Comparison of ENCODE assay signal across 9 mouse cellular contexts in genomic region chr13:51374026-51374807, GRCm38 (mm10). TPM values are rescaled to one million over a fixed set of nuclear protein-coding genes. Genes with fewer than 3 reads are reported as not detected.
DNase-seq lines count a peak whose midpoint lies in the region; ATAC-seq and TF ChIP-seq lines count a peak whose summit lies in the region.
"Had no signal": no experiment of that assay in that cellular context is flagged by ENCODE, and none has a peak within 500 bp of the region (broad histone marks: within the 10 kb centered on the region; RNA-seq: fewer than 3 reads in every experiment).

No protein-coding gene starts in this region.

- no peaks in the 10 kb centered on the region for H3K4me1 ChIP-seq in kidney, adult 2 months (ENCODE audit: control insufficient read depth, insufficient read depth, low read length)
- H3K4me1 ChIP-seq in midbrain, embryonic 14.5 days (ENCODE audit: control insufficient read depth, insufficient read depth, low read length) = peaks cover 8% of the 10 kb centered on the region
- 0 out of 2 replicates have a peak, but pooled peaks cover 4% of the 10 kb centered on the region for H3K4me1 ChIP-seq in hindbrain, embryonic 11.5 days (replicated peaks; ENCODE audit: control insufficient read depth, insufficient read depth, low read length)
- no peaks in the 10 kb centered on the region; the same call in 1 of the 2 replicates for H3K4me1 ChIP-seq in midbrain, embryonic 16.5 days (ENCODE audit: control insufficient read depth, insufficient read depth, low read length)

- no peak overlapping the region for H3K9ac ChIP-seq in midbrain, embryonic 14.5 days (replicated peaks; ENCODE audit: low read length)
- no peak overlapping the region for H3K9ac ChIP-seq in hindbrain, embryonic 11.5 days (ENCODE audit: low read depth, low read length)
- H3K9ac ChIP-seq in midbrain, embryonic 16.5 days (ENCODE audit: low read depth, low read length) = no peak overlapping the region
- H3K9ac ChIP-seq: heart, embryonic 15.5 days had no signal

- H3K4me3 ChIP-seq in kidney, adult 2 months (ENCODE audit: insufficient read depth, low read depth, low read length) = no peak overlapping the region
- H3K4me3 ChIP-seq in midbrain, embryonic 14.5 days (replicated peaks; ENCODE audit: low read depth, low read length) = no peak overlapping the region
- no peak overlapping the region for H3K4me3 ChIP-seq in hindbrain, embryonic 11.5 days (ENCODE audit: low read depth, low read length)
- no peak overlapping the region for H3K4me3 ChIP-seq in midbrain, embryonic 16.5 days (ENCODE audit: low read depth, low read length)
- H3K4me3 ChIP-seq: heart, embryonic 15.5 days had no signal

- TF ChIP-seq POLR2A in kidney, adult 2 months (IDR thresholded peaks at IDR 0.05; ENCODE audit: low read depth, low read length) = no peak

- no peaks in the 10 kb centered on the region for H3K36me3 ChIP-seq in kidney, adult 2 months (ENCODE audit: control insufficient read depth, insufficient read depth, low read length)
- H3K36me3 ChIP-seq in midbrain, embryonic 14.5 days (ENCODE audit: control insufficient read depth, insufficient read depth, low read length) = no peaks in the 10 kb centered on the region
- no peaks in the 10 kb centered on the region for H3K36me3 ChIP-seq in hindbrain, embryonic 11.5 days (ENCODE audit: control insufficient read depth, insufficient read depth, low read length)
- H3K36me3 ChIP-seq in midbrain, embryonic 16.5 days (ENCODE audit: control insufficient read depth, insufficient read depth, low read length) = no peaks in the 10 kb centered on the region
- H3K36me3 ChIP-seq: heart, embryonic 15.5 days had no signal

- WGBS in kidney, adult 2 months = 41% methylated on average over 21 of the region's 21 CpGs
- 89% methylated on average over 21 of the region's 21 CpGs for WGBS in midbrain, embryonic 14.5 days
- WGBS in hindbrain, embryonic 11.5 days = 88% methylated on average over 21 of the region's 21 CpGs
- 87% methylated on average over 21 of the region's 21 CpGs for WGBS in midbrain, embryonic 16.5 days

- H3K4me2 ChIP-seq in midbrain, embryonic 14.5 days (ENCODE audit: low read length) = no peak overlapping the region
- H3K4me2 ChIP-seq in hindbrain, embryonic 11.5 days (replicated peaks; ENCODE audit: low read depth, low read length) = no peak overlapping the region
- no peak overlapping the region for H3K4me2 ChIP-seq in midbrain, embryonic 16.5 days (ENCODE audit: low read length)
- H3K4me2 ChIP-seq: heart, embryonic 15.5 days had no signal

- ATAC-seq in midbrain, embryonic 14.5 days (ENCODE audit: low FRiP score, low TSS enrichment) = no peak
- ATAC-seq in hindbrain, embryonic 11.5 days (ENCODE audit: low FRiP score) = no peak
- ATAC-seq in midbrain, embryonic 16.5 days = no peak

- no peaks in the 10 kb centered on the region for H3K9me3 ChIP-seq in midbrain, embryonic 14.5 days (ENCODE audit: control insufficient read depth, low read length)
- no peaks in the 10 kb centered on the region for H3K9me3 ChIP-seq in hindbrain, embryonic 11.5 days (ENCODE audit: control insufficient read depth, low read length)
- no peaks in the 10 kb centered on the region; the same call in 1 of the 2 replicates for H3K9me3 ChIP-seq in midbrain, embryonic 16.5 days (replicated peaks; ENCODE audit: control insufficient read depth, low read length, poor library complexity, severe bottlenecking)
- H3K9me3 ChIP-seq: heart, embryonic 15.5 days had no signal

- no peak overlapping the region for H3K27ac ChIP-seq in kidney, adult 2 months (ENCODE audit: insufficient read depth, low read depth, low read length)
- H3K27ac ChIP-seq in midbrain, embryonic 14.5 days (replicated peaks; ENCODE audit: low read depth, low read length) = no peak overlapping the region
- H3K27ac ChIP-seq in hindbrain, embryonic 11.5 days (ENCODE audit: low read depth, low read length) = no peak overlapping the region
- no peak overlapping the region for H3K27ac ChIP-seq in midbrain, embryonic 16.5 days (ENCODE audit: low read length)
- H3K27ac ChIP-seq: heart, embryonic 15.5 days had no signal

- TF ChIP-seq CTCF in kidney, adult 2 months (conservative IDR thresholded peaks at IDR 0.05; ENCODE audit: insufficient read depth, insufficient read length, low read depth, low read length) = no peak

- H3K27me3 ChIP-seq in kidney, adult 2 months (replicated peaks; ENCODE audit: control insufficient read depth, insufficient read depth, low read length) = no peaks in the 10 kb centered on the region
- no peaks in the 10 kb centered on the region for H3K27me3 ChIP-seq in midbrain, embryonic 14.5 days (ENCODE audit: control insufficient read depth, insufficient read depth, low read length)
- H3K27me3 ChIP-seq in hindbrain, embryonic 11.5 days (ENCODE audit: control insufficient read depth, insufficient read depth, low read length) = no peaks in the 10 kb centered on the region
- no peaks in the 10 kb centered on the region for H3K27me3 ChIP-seq in midbrain, embryonic 16.5 days (ENCODE audit: control insufficient read depth, insufficient read depth, low read depth, low read length)
- H3K27me3 ChIP-seq: heart, embryonic 15.5 days had no signal

- DNase-seq in kidney, adult 2 months = peak; percentile 26
- DNase-seq in kidney, adult 9 months = no peak
- peak; percentile 59 for DNase-seq in heart, adult 8-10 months (ENCODE audit: low spot score)
- DNase-seq in layer of hippocampus, postnatal 10 days (ENCODE audit: low spot score in 2 of 2) = peak; percentile 12 to 22
- DNase-seq in ovary, postnatal 36 days (ENCODE audit: low spot score) = peak; percentile 49
- no peak for DNase-seq in midbrain, embryonic 14.5 days
- no peak for DNase-seq in hindbrain, embryonic 11.5 days (ENCODE audit: low spot score)

RNA-seq across cellular contexts. Expression of gene S1pr3, which starts 34.2 kb away (rescaled TPM):
- polyA plus RNA-seq in kidney, adult 2 months (2012; rRNA removed) = 15.6 and 16.1 TPM in 2 replicates
- total RNA-seq in heart, adult 8-10 months (2022) = 10 to 100 TPM in 3 of 4 experiments, 1 to 10 TPM in 1; 8.1 to 12.6 (median 10.9) TPM
- total RNA-seq in layer of hippocampus, postnatal 10 days (2021) = 1 to 10 TPM; 8.1 to 8.3 TPM
- 6.1 and 12.8 TPM in 2 replicates for polyA plus RNA-seq in midbrain, embryonic 14.5 days (2014; fragmentation: Nextera tagmentation; extraction: Ambion mirVana)
- polyA plus RNA-seq in hindbrain, embryonic 11.5 days (2014; fragmentation: Nextera tagmentation; extraction: Ambion mirVana) = 46.8 and 48.5 TPM in 2 replicates
- polyA plus RNA-seq in midbrain, embryonic 16.5 days (2015; fragmentation: Nextera tagmentation; extraction: Ambion mirVana) = 11.9 and 14.6 TPM in 2 replicates

Comparison
In these comparisons a context has a peak if more than half of its experiments do, and no peak if none do; other contexts are left out.
1. DNase-seq: peak in kidney, adult 2 months (single experiment), heart, adult 8-10 months (single experiment), layer of hippocampus, postnatal 10 days (2 of 2) and ovary, postnatal 36 days (single experiment); none in kidney, adult 9 months (single experiment), midbrain, embryonic 14.5 days (single experiment) and hindbrain, embryonic 11.5 days (single experiment).